Mouse (Mus musculus): ENCODE data around the gene Gm5934. TPM values are rescaled to one million over a fixed set of nuclear protein-coding genes. Genes with fewer than 3 reads are reported as not detected.
"Not testable (repeated sequence)": the region's sequence is repeated elsewhere in the genome, so short reads cannot be mapped to it uniquely, and the experiment has no call there.

Gene Gm5934
- polyA plus RNA-seq (2014; fragmentation: Nextera tagmentation; extraction: Ambion mirVana): not detected in 2 replicates

DNA sequence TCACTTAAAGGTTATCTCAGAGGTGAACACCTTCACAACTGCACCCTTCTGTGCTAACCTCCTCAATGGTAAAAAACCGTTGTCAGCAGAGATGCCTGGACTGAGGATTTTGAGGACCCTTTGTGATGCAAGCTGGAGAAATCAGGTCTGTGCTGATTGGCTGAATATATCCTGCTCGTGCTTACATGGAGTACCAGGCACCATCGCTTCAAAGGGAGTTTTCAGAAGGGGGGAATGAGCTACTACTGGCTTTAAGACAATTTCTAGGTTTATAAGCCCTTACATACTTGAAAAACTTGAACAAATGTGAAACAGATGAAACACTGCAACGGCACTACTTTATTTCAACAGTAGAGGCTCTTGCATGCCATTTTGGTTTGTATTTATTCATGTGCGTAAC lies at the start of gene Gm5934:
Gene Gm5934, minus strand, starts transcription at position 101 of the 400 bp plus-strand sequence.
- H3K4me2 ChIP-seq; H3K9ac ChIP-seq (ENCODE audit: low read depth, low read length); H3K4me3 ChIP-seq (ENCODE audit: low read depth, low read length); H3K4me1 ChIP-seq (ENCODE audit: control insufficient read depth, insufficient read depth, low read length); ATAC-seq (replicated peaks; ENCODE audit: insufficient number of reproducible peaks, low FRiP score, low TSS enrichment); H3K9me3 ChIP-seq (replicated peaks; ENCODE audit: control insufficient read depth, low read length); H3K27ac ChIP-seq (ENCODE audit: low read depth, low read length); H3K27me3 ChIP-seq (ENCODE audit: control insufficient read depth, insufficient read depth, low read length); H3K36me3 ChIP-seq (ENCODE audit: control insufficient read depth, insufficient read depth, low read length): not testable (repeated sequence)
- 71% methylated on average over 5 of the region's 5 CpGs for WGBS (ENCODE audit: insufficient replicate concordance)

Other genes with a start within 250 kb of the Gm5934 start
- not detected in 2 replicates for gene Gm4297, start 74.1 kb upstream of the Gm5934 start, polyA plus RNA-seq (2014; fragmentation: Nextera tagmentation; extraction: Ambion mirVana)

All from heart, embryonic 11.5 days (tissue).